Mouse (Mus musculus): ENCODE results near the gene Ipo9.

The Ipo9 gene

DNA sequence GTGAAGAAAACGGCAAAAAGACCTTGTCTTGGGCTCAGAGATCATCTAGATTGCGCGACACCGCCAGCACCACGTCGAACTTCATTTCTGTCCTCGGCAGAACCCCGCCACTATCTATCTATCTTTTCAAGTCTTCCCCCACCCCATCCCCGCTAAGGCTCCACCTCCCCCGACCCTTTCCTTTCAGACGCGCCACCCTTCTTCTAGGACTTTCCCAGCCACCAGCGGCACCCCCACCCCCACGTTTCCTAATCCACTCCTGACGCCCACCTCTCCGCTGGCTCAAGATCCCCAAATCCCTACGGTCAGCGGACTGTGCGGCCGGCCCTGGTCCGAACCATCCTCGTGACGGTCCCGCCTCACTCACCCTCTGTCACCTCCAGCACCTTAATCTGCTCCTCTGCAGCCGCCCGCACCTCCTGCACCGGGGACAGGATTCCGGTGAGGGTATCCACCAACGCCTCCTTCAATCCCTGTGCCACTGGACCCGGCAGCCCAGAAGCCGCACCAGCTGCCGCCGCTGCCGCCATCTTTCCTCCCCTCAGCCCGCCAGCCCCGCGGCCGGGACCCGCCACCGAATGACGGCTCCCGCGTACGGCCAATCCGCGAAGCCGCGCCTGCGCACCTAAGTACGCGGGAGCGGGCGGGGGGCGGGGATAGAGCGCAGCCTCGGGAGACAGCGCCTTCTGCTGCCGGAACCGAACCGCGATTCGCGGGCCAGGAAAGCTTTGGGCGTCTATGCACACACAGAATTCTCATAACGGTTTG lies at the start of gene Ipo9:
Gene Ipo9, minus strand, starts transcription at position 599 of the 768 bp plus-strand sequence.
- DNase-seq, result peak; percentile 92

DNA sequence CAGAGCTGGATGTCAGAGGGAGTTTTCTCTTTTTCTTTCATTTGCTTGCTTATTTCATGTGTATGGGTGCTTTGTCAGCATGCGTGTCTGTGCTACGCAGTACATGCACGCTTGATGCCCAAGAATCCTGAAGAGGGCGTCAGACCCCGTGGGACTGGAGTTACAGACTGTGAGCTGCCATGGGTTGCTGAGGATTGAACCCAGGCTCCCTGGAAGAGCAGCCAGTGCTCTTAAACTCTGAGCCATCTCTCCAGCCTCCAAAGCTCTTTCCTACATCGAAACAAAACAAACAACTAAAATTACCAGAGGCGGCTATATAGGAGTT lies 45.2 kb upstream of the Ipo9 start:
- no peak for DNase-seq

DNA sequence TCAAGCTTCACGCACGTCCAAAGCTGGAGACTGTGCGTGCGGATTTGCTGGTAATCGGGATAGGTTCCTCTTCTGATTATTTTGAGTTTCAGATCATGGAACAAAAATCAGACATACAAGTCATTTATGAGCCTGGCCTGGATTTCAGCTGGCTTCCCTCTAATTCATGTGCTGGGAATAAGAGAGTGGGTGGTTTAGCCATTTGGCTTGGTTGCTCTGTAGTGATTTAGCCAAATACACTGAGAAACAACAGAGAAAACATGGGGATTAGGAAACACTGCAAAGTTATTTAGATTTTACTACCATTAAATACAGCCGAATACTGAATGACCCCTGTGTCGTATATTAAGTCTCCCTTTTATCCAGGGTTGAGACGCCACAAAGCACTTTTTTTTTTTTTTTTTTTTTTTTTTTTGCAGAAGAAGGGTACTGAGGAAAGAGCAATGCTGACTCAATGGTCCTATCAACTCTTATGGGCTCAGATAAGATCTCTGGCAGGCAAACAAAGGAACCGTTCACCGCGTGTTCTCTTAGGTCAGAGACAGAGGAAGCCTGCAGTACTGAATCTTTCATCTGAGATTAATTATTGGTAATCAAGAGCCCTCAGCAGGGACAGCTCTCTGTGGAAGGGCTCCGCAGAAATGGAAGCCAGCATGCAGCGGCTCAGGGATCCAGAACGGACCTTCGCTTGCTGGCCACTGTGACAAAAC lies 44.7 kb upstream of the Ipo9 start:
- DNase-seq, result no peak

DNA sequence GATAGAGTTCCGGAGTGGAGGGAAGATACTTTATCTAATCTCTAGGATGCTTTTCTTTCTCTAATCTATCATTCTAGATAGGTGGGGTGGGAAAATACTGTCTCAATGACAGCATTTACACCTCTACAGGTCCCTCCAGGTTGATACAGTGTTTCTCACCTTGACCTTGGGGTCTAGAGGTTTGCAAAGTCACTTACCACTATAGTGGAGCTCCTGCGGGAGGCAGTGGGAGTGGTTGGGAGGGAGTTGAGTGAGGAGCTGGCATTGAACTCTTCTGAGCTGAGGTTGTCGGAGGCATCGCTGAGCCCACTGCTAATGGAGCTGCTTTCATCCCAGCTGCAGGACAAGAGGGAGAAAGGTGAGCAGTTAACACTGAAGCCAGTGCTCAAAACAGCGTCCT lies 42.2 kb upstream of the Ipo9 start:
- no peak for DNase-seq

DNA sequence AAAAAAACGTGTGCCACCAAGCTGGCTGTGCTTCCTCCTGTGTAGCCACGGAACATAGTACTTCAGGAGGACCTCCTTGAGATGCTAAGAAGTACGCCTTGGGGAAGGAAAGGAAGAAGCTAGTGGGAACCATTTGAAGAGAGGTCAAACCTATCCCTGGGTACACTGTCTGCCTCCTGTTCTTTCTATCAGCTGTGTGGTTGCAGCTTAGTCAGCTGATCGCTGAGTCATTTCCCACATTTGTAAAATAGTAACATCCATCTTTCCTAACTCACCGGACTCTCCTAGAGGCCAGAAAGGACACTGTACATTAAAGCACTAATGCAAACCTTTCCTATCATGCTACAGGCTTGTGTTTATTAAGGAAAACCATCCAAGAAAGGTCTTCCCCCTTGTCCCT lies 41.4 kb upstream of the Ipo9 start:
- no peak for DNase-seq

DNA sequence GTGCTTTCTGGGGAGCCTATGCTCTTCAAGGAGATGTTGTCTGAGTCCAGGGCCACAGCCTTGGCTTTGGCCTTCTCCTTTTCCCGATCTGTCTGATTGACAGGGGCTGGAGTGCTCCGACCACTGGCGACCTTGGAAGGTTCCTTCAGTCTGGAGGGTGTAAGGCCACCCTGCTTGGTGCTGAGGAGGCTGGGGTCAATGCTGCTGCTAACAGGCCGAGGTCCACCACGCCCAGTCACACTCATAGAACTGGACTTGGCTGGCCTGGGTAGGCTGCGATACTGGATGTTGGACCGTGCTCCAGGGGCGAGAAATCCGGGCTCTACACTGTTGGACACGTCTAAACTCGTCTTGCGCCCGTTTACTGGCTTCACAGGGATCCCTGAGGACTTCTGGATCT lies 40.2 kb upstream of the Ipo9 start:
- no peak for DNase-seq

DNA sequence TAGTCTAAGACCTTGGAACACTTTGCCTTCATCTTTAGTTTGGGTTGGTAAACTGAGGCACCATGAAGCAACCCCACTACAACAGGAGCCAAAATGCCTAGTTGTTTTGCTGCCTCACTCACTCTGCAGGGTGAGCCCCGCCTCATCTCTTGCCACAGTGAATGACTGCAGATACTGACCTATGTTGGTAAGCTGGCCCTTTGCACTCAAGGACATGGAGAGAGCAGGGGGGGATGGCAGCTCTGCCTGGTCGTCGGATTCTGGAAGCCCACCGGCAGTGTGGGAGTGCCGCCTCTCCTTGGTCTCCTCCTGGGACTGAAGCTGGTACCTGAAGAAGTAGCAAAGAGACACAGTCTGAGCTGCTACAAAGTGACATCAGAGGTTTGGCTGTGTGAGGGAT lies 37.2 kb upstream of the Ipo9 start:
- DNase-seq, result no peak

DNA sequence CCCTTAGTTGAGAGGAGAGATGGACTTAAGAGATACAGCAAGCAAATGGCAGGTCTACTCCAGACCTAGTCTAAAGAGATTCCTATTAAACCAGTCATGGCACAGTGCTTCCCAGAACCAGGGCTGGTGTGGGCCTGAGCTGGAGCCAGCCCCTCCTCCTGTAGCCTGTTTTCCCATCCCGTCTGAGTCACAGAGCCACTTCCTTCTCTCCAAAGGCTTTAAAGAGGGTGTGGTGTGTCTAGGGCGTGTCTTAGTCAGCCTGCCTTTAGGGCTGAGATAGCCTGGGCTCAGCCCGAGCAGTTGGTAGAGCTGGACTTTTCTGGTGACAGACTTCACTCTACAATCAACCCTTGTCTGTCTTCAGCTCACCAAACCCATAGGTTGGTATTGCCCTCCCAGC lies 36.6 kb upstream of the Ipo9 start:
- DNase-seq, result no peak

DNA sequence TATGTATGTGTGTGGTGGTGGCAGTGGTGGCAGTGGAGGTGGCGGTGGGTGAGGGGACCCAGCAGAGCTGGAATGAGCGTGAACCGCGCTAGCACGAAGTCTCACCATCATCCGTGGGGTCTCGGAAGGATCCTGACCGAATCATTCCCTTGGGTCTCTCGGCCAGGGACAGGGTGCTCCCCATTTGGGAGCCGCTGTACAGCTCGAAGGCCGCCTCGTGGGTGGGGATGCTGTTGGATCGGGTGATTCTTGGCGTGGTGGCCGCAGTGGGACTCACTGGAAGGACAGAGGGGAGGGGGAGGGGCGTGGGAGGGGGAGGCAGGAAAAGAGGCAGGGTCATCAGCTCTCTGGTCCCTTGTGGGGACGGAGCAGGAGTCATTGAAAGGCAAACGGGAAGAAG lies 35.4 kb upstream of the Ipo9 start:
- DNase-seq, result no peak

DNA sequence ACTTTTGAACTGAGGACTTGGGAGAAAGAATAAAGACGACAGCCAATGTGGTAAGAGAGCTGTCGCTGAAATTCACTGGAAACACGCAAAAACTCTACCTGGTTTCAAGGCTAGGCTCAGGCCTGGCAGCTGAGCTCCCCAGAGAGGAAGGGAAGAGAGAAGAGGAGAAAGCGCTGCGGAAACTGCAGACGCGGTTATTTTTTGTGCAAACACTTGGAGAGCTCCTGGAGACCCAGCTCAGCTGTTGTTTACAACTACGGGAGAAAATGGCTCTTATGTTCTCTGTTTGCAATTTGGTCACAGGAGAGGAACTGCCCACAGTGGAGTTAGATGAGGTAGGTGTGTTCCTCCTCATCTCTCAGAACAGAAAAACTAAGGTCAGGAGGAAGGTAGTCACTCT lies 32.4 kb upstream of the Ipo9 start:
- no peak for DNase-seq

DNA sequence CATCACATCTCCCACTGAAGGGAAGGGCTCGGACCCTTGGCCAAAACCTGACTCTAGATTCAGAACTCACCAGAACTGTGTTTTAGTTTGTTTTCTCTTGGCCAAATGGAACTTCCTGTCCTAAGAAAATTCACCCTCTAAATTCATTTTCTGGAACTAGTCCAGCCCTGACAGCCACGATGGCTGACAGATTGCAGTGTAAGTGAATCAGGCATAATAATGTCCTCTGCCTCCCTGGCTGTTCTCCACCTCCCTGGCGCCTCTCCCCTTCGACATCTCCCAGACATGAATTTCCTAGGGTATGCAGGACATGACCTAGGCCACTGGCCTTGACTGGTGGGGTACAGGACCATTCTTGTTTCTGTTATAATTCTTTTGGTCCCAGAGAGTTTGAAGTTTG lies 32.0 kb upstream of the Ipo9 start:
- no peak for DNase-seq

DNA sequence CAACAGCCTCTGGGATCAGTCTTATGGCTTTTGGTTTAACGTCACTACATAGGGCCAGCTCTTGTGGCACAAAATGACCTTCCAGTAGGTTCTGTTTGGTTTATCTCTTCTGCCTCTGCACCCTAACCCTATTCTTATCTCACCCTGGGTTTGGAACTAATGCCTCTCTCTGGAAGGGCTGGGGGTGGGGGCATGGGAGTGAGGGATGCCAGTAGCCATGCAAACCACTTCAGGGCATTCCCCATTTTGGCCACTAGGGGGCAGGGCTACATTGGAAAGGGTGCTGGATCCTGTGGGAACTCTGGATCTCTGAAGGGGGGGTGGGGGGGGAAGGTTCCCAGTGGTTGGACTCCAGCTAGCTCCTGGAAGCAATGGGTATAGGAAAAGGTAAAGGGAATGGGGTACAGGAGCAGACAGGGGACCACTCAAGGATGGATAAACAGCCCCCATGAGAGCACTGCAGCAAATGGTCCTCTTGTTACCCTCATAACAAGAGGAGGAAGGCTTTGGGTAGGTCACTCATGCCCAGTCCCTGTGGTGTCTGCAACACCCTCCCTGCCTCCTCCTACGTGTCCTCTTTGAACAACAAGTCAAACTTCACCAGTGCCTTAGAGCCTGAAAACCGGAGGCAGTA lies 30.9 kb upstream of the Ipo9 start:
- peak; percentile 52 for DNase-seq

DNA sequence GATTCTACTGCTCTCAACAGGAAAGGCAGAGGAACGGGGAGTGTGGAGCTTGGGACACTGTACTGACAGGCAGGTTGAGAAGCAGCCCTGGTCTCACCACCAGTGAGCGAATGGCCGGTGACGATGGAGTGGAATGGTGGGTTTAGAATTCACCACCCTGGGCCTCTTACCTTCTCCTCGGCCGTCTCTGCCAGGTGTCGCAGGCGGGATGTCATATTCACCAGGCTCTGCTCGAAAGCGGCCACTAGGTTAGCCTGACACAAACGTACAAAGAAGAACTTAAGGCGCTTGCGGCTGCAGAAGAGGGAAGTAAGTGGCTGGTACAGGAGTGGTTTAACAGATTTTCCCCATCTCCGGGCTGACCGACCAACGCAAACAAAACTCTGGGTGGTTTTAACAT lies 30.2 kb upstream of the Ipo9 start:
- DNase-seq, result no peak

DNA sequence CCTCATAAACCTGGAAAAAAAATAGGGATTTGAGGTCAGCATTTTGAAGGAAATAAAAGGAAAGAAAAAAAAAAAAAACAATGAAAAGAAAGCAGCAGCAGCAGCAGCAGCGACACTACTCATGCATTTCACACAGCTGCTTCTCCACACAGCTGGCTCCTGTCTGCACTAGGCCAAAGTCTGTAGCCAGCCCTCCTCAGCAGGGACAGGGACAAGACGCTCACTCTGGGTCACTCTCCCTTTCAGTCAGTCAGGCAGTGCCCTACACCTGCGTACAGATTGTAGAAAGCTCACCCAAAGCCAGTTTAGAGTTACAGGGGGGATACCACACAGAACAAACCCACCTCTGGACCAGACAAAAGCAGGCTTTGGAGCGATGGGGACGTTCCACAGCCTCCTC lies 27.6 kb upstream of the Ipo9 start:
- DNase-seq, result no peak

DNA sequence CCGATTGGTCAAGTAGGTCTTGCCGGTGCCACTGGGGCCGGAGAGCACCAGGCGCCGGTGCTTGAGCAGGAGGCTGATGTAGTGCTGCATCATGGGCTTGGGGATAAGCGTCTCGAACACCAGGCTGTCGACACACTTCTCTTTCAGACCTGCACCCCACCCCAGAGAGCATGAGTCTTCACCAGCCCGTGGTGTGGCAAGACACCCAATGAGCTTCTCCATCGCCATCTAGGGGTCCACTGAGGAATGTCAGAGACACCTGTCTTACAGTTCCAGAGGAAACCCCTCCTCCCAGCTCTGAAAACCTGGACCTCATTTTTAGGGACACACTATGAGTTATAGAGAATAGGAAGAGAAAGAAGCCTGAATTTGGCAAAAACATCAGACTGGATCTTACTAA lies 22.0 kb upstream of the Ipo9 start:
- DNase-seq, result no peak

DNA sequence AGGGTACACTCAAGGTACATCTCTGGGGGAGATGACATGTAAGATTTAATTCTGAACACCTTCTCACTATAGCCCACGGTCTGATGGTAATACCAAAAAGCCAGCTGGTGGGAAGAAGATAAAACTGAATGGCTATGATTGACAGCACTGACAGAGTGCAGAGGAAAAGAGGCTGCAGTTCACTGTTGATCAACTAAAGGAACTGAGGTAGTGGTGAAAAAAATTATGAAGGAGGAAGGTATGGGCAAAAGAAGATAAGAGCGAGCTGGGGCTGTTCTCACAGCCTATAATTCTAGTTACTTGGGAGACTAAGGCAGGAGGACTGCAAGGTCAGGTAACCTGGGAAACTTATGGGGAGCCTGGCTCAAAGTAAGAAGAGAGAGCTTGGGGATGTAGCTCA lies 21.1 kb upstream of the Ipo9 start:
- no peak for DNase-seq

DNA sequence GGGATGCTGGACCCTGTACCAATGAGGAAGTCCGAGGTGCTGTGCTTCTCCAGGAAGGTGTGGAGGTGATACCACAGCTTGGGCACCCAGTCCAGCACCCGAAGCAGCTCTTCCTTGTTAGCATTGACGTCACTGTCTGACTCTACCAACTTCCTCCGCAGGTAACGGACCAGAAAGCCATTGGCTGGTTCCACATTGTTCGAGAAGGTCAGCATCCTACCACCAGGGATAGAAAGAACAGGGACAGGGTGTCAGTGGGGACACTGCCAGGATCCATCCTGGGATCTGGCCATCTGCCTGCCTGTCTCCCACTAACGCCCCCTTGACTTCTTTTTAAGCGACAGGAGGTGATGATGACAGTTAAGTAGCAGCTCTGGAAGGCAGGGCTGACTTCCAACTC lies 19.6 kb upstream of the Ipo9 start:
- DNase-seq, result no peak

DNA sequence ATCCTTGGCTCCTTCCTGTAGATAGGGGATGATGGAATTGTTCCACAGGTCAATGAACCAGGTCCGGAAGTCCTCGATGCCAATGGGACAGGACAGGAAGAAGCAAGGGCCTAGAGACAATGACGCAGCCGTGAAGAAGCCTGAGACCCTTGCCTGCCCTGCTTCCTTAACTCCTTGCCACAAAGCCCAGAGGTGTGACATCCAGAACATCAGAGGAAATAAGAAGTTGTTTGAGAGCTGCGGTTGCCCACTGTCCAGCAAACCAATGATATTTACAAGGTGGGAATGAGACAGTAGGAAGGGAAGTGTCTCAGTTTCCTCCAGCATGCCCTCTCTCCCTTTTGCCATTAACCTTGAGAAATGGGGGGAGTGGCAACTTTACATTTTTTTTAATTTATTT lies 18.6 kb upstream of the Ipo9 start:
- no peak for DNase-seq

DNA sequence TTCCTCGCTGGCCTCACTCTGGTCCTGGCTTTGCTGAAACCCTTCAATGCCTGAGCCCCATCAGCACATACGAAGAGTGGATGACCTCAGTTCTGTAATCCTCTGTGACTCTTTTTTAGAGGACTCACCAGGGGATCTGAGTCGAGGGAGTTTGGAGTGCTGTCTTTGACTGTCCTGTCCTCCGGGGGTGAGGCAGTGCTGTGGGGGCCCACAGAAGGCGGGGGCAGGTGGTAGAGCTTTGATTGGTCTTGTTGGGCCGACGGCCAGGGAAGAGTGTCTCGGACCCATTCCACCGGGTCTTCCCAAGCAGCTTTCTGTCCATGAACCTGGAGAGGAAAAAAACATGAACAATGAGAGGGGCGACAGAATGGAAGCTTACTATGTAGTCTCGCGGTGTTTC lies 13.2 kb upstream of the Ipo9 start:
- DNase-seq, result no peak

DNA sequence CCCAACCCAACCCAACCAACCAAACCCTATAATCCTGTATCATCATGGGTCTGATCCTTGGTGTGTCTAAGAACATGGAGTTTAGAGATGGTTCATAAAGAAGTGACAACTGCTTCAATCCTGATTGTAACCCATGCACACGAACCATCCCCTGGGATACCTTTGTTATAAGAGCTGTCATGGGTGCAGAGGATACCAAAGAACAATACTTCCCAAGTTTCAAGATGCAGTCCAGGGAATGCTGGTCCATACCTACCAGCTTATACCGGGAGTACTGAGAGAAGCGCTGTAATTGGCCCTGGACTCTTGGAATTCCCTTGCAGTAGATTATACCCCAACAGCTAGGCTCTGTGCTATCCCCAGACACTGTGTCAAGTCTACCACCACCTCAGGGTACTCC lies 11.6 kb upstream of the Ipo9 start:
- DNase-seq, result no peak

DNA sequence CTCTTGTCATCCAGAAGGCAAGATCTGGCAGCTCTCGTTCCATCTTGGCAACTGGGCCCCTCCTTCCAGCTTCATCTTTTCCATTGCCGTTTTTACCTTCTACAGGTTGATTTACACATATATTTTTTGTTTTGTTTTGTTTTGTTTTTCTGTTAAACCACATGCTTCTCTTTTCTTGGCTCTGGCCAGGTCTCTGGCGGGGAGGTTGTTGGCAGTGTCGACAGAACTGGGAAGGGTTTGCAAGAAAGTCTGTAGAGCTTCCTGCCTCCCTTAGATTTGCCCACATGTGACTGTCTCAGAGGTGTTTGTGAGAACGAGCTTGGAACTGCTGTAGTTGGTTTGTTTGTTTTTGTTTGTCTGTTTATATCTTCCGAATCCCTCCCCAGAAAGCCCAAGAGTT lies 10.7 kb upstream of the Ipo9 start:
- DNase-seq, result no peak

DNA sequence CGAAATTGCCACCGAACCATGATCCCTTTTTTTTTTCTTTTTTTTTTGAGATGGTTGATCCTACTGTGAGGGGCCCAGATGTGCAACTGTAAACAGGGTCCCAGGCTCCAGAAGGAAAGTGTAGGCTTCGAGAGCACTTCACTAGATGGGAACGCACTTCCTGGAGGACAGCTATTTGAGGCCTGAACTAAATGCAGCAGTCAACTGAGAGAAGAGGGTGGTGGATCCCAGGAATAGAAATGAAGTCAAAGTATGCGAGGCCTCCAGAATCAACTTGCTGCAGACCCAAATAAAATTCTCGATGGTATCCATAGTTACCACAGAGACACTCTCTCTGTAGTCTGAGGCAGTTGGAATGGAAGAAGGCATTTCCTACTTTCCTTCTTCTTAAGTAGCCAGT lies 8.5 kb upstream of the Ipo9 start:
- no peak for DNase-seq

DNA sequence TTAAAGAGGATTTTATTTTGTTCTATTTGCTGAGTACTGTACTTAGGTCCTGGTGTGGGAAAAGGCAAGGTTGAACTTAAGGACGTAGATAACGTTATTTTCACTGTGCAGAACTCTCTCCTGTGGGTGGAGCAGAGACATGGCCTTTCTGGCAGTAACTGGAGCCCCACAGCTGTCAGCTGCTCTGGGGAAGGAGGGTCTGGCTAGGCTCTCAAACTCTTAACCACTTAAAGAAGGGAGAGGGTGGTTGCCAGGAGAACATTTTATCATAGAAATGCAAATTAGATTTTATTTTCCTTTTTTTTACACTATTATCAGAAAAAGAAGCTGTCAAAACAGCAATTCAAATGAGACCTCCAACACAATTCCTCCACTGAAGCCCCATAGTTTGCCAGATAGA lies 5.5 kb upstream of the Ipo9 start:
- no peak for DNase-seq

DNA sequence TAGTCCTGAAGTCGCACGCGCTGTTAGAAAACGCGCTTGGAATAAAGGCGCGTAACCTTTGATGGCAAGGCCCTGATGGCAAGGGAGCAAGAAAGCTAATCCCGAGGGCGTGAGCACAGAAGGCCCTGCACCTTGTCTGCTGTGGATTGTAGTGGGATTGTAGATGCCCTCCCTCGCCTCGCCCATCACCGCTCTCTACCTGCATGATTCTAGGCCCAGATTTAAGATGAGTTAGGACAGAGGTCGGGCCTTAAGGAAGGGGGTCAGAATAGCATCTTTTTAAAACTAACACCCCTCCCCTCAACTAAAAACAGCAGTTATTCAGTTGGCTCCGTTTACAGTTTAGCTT lies 344 bp upstream of the Ipo9 start:
- no peak for DNase-seq

DNA sequence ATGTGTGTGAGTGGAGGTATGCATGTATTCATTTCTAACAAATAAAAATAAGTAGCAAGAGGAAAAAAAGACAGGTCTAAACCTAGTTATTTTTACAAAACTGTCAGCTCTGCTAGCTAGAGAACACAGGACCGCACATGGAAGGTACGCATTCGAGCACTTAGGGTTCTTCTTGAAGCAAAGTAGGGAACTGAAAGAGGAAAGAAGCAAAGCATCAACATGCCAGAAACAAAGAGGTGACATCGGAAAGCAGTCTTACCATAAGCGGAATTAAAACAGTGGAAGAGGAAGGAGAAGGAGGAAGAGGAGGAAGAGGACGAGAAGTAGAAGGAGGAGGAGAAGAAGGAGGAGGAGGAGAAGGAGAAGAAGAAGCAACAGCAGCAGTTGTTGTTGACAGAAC lies 2.9 kb downstream of the Ipo9 start:
- no peak for DNase-seq
